Mouse (Mus musculus) monocyte, adult 2 months (primary cell): Measurements from ENCODE around the gene 1700008O03Rik.
A peak's percentile ranks its signal among the peaks of the same experiment; 100 is the strongest.

Experiments used
- DNase-seq, 2 experiments: peaks; one replicate each; pipeline ENCODE4 v3.0.0; 2022; ENCODE audit warnings: low spot score in 2 of 2, low read depth in 1 of 2

The 1700008O03Rik gene

GRCm38 (mm10) chr7:44375793-44376192, 9.8 kb downstream of the 1700008O03Rik start:
- no peak for DNase-seq

- no peak for DNase-seq
Observed at GRCm38 (mm10) chr7:44375207-44375606, 10.4 kb downstream of the 1700008O03Rik start.

GRCm38 (mm10) chr7:44374756-44375155, 10.9 kb downstream of the 1700008O03Rik start:
- no peak for DNase-seq

- peak; percentile 62 to 70 for DNase-seq
Observed at GRCm38 (mm10) chr7:44373889-44374652, 11.5 kb downstream of the 1700008O03Rik start.

- DNase-seq = no peak
Observed at GRCm38 (mm10) chr7:44373460-44373859, 12.2 kb downstream of the 1700008O03Rik start.

GRCm38 (mm10) chr7:44372678-44373077, 12.9 kb downstream of the 1700008O03Rik start:
- DNase-seq = no peak

- DNase-seq = no peak
Observed at GRCm38 (mm10) chr7:44360792-44361301, 24.8 kb downstream of the 1700008O03Rik start.

- DNase-seq = peak; percentile 56 to 87
Observed at GRCm38 (mm10) chr7:44359908-44360672, 25.5 kb downstream of the 1700008O03Rik start.

GRCm38 (mm10) chr7:44358886-44359654, 26.6 kb downstream of the 1700008O03Rik start:
- DNase-seq = no peak

- no peak for DNase-seq
Observed at GRCm38 (mm10) chr7:44358012-44358411, 27.6 kb downstream of the 1700008O03Rik start.

GRCm38 (mm10) chr7:44357531-44357930, 28.1 kb downstream of the 1700008O03Rik start:
- no peak for DNase-seq

GRCm38 (mm10) chr7:44356590-44357481, 28.8 kb downstream of the 1700008O03Rik start:
- no peak for DNase-seq

- no peak for DNase-seq
Observed at GRCm38 (mm10) chr7:44355411-44355810, 30.2 kb downstream of the 1700008O03Rik start.

GRCm38 (mm10) chr7:44353601-44354340, 31.8 kb downstream of the 1700008O03Rik start:
- DNase-seq = no peak

- no peak for DNase-seq
Observed at GRCm38 (mm10) chr7:44352750-44353600, 32.6 kb downstream of the 1700008O03Rik start.

GRCm38 (mm10) chr7:44351881-44352749, 33.5 kb downstream of the 1700008O03Rik start:
- no peak for DNase-seq

- peak; percentile 52 to 71 for DNase-seq
Observed at GRCm38 (mm10) chr7:44350957-44351711, 34.5 kb downstream of the 1700008O03Rik start.
